Mouse (Mus musculus) heart, postnatal 36 days (tissue): ENCODE data around the gene Kdm1b. TPM values are rescaled to one million over a fixed set of nuclear protein-coding genes. Genes with fewer than 3 reads are reported as not detected.
A peak's percentile ranks its signal among the peaks of the same experiment; 100 is the strongest.

Source experiments
- DNase-seq, 2 experiments: peaks; one replicate each; pipeline ENCODE4 v3.0.0; 2021 to 2022
- intact Hi-C: fragments of 180-260 bp; cut with DNase I; formaldehyde crosslinking; loops from one replicate; pipeline ENCODE4 v1.15.1; 2025
- total RNA-seq, 2 experiments: library from RNA; stranded (reverse); gene quantifications; 2 replicates each; pipeline ENCODE4 v1.2.3; 2021

The Kdm1b gene
- 10 to 100 TPM; 10.1 to 10.3 TPM for total RNA-seq

- DNase-seq: peak; percentile 99 to 100
- intact Hi-C loops: no loop called here
These were observed at the start of gene Kdm1b for GRCm38 (mm10) chr13:47043030-47043680. Kdm1b (plus strand) TSS chr13:47043499.

GRCm38 (mm10) chr13:46997355-46997754, 45.9 kb upstream of the Kdm1b start:
- no peak for DNase-seq
- intact Hi-C loops: no loop called here

GRCm38 (mm10) chr13:46999498-46999897, 43.8 kb upstream of the Kdm1b start:
- DNase-seq: no peak
- intact Hi-C loops: no loop called here

GRCm38 (mm10) chr13:47001590-47001989, 41.7 kb upstream of the Kdm1b start:
- DNase-seq: no peak
- intact Hi-C loops: no loop called here

GRCm38 (mm10) chr13:47013740-47014139, 29.6 kb upstream of the Kdm1b start:
- no peak for DNase-seq
- intact Hi-C loops: loop anchor here (1.0 to 5.0 kb wide), 3 partner anchors 36 to 175 kb away; no protein-coding TSS in a partner anchor

- peak; percentile 80 to 86 for DNase-seq
- intact Hi-C loops: loop anchor here (1.0 to 5.0 kb wide), 3 partner anchors 37 to 176 kb away; no protein-coding TSS in a partner anchor
These were observed 28.7 kb upstream of the Kdm1b start, which contains the start of gene Nhlrc1 for GRCm38 (mm10) chr13:47014334-47015194. Nhlrc1 (minus strand) TSS chr13:47014850.

GRCm38 (mm10) chr13:47015195-47015501, 28.2 kb upstream of the Kdm1b start:
- intact Hi-C loops: no loop called here
- DNase-seq: no peak

- intact Hi-C loops: no loop called here
- DNase-seq: peak; percentile 39 to 46
These were observed 26.0 kb upstream of the Kdm1b start for GRCm38 (mm10) chr13:47017259-47017658.

- DNase-seq: no peak
- intact Hi-C loops: no loop called here
These were observed 23.5 kb upstream of the Kdm1b start for GRCm38 (mm10) chr13:47019774-47020173.

- DNase-seq: no peak
- intact Hi-C loops: no loop called here
These were observed 22.5 kb upstream of the Kdm1b start for GRCm38 (mm10) chr13:47020798-47021197.

- no peak for DNase-seq
- intact Hi-C loops: no loop called here
These were observed 12.8 kb upstream of the Kdm1b start for GRCm38 (mm10) chr13:47030376-47031107.

GRCm38 (mm10) chr13:47033602-47034001, 9.7 kb upstream of the Kdm1b start:
- no peak for DNase-seq
- intact Hi-C loops: no loop called here

- intact Hi-C loops: no loop called here
- DNase-seq: no peak
These were observed 5.4 kb upstream of the Kdm1b start for GRCm38 (mm10) chr13:47037946-47038345.

- intact Hi-C loops: no loop called here
- DNase-seq: no peak
These were observed 3.2 kb upstream of the Kdm1b start for GRCm38 (mm10) chr13:47040061-47040460.

GRCm38 (mm10) chr13:47042024-47042633, 1.2 kb upstream of the Kdm1b start:
- intact Hi-C loops: no loop called here
- no peak for DNase-seq

GRCm38 (mm10) chr13:47043833-47044616, 726 bp downstream of the Kdm1b start:
- intact Hi-C loops: no loop called here
- DNase-seq: peak in 1 of 2 experiments; percentile 14

GRCm38 (mm10) chr13:47044617-47044947, 1.3 kb downstream of the Kdm1b start, which contains the start of gene Tpmt:
Tpmt (minus strand) TSS chr13:47044737.
- intact Hi-C loops: no loop called here
- DNase-seq: no peak

GRCm38 (mm10) chr13:47047996-47048395, 4.7 kb downstream of the Kdm1b start:
- intact Hi-C loops: no loop called here
- peak in 1 of 2 experiments; percentile 6 for DNase-seq

GRCm38 (mm10) chr13:47050009-47050408, 6.7 kb downstream of the Kdm1b start:
- intact Hi-C loops: no loop called here
- no peak for DNase-seq

- intact Hi-C loops: no loop called here
- no peak for DNase-seq
These were observed 10.7 kb downstream of the Kdm1b start for GRCm38 (mm10) chr13:47053971-47054370.
